Mouse (Mus musculus) ES-Bruce4 (cell line): ENCODE data around the gene Qprt.

Source experiments
- CTCF ChIP-seq: IDR thresholded peaks from one replicate; pipeline ENCODE4 v1.8.1; 2011; ENCODE audit warnings: low read depth, low read length
- EP300 ChIP-seq: IDR thresholded peaks from 2 replicates; pipeline ENCODE4 v1.6.1; 2011; ENCODE audit warnings: low read depth, low read length; ENCODE audit not compliant: insufficient read depth
- POLR2A ChIP-seq: IDR thresholded peaks from one replicate; pipeline ENCODE4 v1.8.1; 2011; ENCODE audit warnings: low read length; ENCODE audit not compliant: insufficient read depth

DNA sequence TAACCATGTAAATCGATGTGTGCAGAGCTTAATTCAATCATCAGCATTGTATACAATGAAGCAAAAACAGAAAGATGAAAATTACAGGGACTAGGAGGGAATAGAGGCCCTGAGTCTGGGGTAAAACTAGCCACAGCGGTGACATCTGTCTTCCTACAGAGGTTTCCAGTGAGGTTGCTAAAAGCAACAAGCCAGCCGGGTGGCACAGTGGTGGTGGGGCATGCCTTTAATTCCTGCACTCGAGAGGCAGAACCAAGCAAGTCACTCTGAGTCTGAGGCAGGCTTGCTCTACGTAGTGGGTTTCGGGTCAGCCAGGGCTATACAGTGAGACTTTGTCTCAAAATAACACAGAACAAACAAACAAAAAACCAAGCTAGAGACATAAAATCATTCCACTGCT is 19.9 kb downstream of the Qprt start:
- TF ChIP-seq CTCF, result no peak
- no peak for TF ChIP-seq EP300
- TF ChIP-seq POLR2A, result no peak
